Mouse (Mus musculus) adrenal gland, postnatal 25 days (tissue): ENCODE results near the gene Ndufs2. TPM values are rescaled to one million over a fixed set of nuclear protein-coding genes. Genes with fewer than 3 reads are reported as not detected.

Experiments used
- DNase-seq: peaks from one replicate; pipeline ENCODE4 v3.0.0; 2021; ENCODE audit warnings: mixed read lengths
- total RNA-seq: library from RNA; stranded (reverse); gene quantifications from 2 replicates; pipeline ENCODE4 v1.2.3, GENCODE M21; 2021

Ndufs2 gene
- total RNA-seq, 1 experiment from 2014 or later = 565 TPM

- DNase-seq = no peak
These were observed 28.0 kb upstream of the Ndufs2 start for GRCm38 (mm10) chr1:171279012-171279705.

DNA sequence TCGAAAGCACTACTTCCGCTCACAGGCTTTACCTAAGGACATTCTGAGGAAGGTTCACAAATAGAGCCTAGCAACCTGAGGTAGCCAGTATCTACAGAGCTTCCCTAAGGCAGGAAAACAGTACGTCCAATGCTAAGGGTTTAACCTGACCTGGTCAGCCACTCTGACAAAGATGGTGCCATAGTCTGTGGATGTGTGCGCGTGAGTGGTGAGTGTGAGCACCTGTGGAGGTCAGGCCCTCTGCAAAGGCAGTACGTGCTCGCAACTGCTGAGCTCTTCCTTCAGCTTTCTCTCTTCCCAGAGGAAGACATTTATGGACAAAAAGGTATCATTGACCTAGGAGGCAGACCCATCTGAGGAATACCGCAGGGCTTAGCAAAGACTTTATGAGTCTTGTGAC lies 27.2 kb upstream of the Ndufs2 start:
- no peak for DNase-seq

- DNase-seq = no peak
These were observed 26.5 kb upstream of the Ndufs2 start for GRCm38 (mm10) chr1:171277736-171278135.

DNA sequence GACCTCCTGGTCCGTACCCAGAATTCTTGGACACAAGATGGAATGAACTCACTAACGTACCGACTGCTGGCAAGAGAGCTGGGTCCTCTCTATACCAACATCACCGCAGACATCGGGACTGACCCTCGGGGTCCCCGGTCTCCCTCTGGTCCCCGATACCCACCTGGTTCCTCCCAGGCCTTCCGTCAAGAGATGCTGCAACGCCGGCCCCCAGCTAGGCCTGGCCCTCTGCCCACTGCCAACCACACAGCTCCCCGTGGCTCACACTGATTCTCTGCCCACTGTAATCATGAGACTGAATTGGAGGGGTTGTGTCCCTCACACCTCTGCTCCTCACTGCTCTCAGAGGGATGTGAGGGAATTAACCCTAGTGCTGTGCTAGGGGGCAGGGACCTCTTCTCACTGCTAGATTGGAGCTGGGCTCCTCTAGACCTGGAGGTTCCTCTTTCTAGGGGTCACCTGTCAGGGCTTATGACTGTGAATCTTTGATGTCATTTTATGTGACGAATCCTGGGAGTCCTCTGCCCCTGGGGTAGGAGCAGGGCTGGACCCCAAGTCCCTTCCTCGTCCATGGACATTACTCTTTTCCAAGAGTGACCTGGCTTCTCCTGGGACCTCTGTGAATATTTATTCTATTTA lies 25.0 kb upstream of the Ndufs2 start:
- no peak for DNase-seq

DNA sequence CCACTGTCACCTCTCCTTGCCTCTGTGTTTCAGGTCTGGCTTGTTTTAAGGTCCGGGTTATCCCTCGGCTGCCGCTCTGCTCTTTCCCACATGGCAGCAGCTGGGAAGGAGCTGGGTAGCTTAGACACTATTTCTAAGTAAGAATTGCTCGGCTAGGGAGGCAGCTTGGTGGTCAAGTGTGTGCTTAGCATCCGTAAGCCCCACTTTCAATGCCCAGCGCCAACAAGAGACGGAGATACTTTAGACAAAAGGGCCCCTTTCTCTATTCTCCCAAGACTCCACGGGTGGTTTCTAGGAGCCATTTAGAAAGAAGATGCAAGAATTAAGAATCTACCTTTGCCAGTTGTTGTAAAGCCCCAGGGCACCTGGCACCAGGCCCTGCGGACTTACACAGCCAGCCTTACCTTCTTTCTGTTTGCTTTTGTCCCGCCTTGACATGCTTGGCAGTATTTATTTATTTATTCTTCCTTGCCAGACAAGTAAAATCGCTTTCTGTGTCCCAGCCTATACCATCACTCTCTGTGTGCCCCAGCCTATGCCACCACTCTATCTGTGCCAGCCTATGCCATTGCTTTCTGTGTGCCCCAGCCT lies 24.1 kb upstream of the Ndufs2 start:
- no peak for DNase-seq

- no peak for DNase-seq
These were observed 23.0 kb upstream of the Ndufs2 start for GRCm38 (mm10) chr1:171274171-171274570.

- DNase-seq = no peak
These were observed 20.9 kb upstream of the Ndufs2 start for GRCm38 (mm10) chr1:171272086-171272485.

GRCm38 (mm10) chr1:171271622-171272021 lies 20.4 kb upstream of the Ndufs2 start:
- no peak for DNase-seq

GRCm38 (mm10) chr1:171271196-171271595 lies 20.0 kb upstream of the Ndufs2 start:
- DNase-seq = no peak

DNA sequence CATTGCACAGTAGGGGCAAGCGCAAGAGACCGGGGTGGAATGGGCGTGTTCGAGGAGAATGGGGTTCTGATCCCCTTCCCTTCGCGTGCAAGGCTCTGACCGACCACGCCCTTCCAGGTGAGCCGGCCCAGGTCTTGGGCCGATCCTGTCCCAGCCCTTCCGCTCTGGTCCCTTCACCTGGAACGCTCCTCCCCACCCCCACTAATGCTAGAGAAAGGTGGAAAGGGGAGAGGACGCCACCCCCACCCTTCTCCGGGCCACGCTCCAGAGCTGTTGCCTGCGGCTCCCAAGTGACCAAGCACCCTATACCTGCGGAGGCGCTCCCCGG lies 19.3 kb upstream of the Ndufs2 start:
- DNase-seq = no peak

DNA sequence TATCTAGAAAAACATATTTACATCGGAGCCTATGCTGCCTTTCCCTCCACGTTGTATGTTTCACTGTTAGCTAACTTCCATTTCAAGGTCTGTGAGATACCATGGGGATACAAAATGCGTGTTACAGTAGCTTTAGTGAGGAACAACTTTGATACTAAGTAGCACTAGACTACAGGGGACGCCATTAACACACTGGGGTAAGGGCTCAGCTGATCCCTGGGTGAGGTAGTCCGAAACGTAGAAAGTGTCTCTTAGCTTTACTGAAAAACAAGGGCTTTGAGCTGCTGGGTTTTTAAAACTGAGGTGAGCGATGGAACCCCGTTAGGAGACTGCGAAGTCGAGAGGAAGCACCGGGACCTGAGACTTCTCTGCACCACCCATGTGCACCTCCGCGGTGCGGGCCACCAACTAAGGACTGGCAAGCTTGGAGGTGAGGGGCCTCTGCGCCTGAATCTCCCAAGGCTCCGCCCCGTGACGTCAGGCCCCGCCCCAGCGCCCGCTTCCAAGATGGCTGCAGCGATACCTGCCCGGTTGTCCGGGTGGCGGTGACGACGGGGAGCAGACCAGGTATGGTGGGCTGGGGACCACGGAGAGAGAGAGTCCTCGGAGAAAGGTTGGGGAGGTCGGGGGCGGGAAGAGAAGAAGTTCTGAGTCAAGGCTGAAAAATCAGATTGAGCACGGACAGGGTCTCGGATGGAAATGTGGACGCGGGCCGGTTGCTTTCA lies 18.8 kb upstream of the Ndufs2 start, which contains the start of gene B4galt3:
Gene B4galt3 (plus strand): TSS at position 481 of the 725 bp plus-strand sequence.
- DNase-seq = peak; percentile 98

DNA sequence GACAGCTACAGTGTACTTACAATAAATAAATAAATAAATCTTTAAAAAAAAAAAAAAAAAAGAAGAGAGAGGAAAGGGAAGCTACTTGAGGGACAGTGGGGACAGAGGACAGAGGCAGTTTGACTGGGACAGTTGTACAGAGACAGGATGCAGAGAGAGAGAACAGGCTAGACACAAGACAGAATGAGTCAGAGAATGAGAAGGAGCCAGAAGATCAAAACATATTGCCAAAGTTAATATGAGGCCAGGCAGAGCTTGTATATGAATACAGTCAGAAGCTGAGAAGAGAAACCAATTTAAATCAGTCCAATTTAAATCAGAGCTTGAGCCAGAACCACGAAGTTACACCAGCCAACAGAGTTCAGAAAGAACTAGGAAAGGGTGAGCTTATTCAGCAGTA lies 17.2 kb upstream of the Ndufs2 start:
- DNase-seq = no peak

DNA sequence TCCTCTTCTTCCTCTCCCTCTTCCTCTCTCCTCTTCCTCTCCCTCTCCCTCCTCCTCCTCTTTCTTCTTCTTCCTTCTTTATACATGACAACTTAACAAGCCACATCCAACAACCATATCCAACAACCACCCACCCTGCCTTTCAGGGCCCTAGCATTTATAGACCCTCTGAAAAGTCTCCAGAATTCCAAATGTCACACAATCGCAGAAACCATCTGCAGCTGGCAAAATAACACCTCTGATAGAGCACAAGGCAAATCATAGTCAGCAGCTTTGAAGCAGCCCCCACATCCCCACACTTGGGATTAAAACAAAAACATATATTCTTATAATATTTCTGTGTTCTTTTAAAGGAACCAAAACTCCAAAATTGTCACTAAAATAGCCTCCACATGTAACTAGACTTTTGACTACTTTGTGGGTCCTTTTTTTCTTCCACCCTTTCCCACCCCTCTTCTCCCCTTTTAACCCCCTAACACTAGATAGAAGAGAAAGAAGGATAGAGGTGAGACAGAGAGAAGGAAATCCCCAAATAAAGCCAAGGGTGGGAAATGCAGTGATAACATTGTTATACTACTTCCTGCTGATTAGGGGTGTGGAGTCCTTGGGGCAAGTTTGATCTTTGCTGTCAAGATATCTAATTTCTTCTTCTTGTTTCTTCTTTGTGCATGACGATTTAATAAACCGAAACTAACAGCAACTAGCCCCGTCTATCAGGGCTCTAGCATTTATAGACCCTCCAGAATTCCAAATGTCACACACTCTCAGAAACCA lies 15.0 kb upstream of the Ndufs2 start:
- DNase-seq = no peak

- DNase-seq = no peak
These were observed 12.7 kb upstream of the Ndufs2 start for GRCm38 (mm10) chr1:171263666-171264461.

DNA sequence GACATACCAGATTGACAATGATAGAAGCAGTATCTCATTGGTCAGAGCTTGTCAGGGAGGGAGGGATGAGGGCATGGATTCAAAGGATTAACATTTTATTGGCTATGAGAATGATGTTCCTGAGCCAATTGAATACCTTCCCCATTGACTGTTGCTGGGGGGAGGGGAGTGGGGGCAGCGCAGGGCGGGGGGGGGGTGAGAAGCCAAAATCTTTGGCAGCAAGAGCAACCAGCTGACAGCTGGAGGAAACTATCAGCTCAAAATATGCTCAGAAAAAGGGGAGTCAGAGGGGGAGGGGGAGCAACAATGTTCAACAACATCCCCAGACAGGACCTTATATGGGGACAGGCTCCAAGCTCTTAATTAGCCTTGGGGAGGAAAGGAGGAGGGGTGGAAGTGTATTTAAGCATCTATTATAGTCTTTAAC lies 12.0 kb upstream of the Ndufs2 start:
- DNase-seq = no peak

DNA sequence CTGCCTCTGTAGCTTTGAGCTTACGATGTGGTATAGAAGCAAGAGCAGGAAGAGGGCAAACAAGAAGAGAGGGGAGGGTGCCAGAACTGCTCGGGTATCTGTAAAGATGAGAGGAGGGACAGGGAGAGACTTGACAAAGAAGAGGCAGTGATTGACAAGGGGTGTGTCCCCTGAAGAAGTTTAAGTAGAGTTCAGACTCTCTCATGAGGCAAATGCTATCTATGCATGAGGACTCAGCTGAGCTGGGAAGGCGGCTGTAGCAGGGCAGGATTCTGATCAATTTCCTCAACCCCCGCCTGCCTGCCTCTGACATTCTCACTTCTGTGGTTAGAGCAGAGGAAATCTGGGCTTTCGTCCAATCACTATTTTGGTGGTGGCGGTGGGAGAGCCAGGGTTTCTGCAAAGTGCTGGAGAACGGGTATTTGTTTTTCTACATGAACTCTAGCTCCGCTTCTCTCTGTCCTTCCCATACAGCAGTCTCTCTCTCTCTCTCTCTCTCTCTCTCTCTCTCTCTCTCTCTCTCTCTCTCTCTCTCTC lies 11.5 kb upstream of the Ndufs2 start:
- no peak for DNase-seq

GRCm38 (mm10) chr1:171260316-171260715 lies 9.1 kb upstream of the Ndufs2 start:
- DNase-seq = no peak

DNA sequence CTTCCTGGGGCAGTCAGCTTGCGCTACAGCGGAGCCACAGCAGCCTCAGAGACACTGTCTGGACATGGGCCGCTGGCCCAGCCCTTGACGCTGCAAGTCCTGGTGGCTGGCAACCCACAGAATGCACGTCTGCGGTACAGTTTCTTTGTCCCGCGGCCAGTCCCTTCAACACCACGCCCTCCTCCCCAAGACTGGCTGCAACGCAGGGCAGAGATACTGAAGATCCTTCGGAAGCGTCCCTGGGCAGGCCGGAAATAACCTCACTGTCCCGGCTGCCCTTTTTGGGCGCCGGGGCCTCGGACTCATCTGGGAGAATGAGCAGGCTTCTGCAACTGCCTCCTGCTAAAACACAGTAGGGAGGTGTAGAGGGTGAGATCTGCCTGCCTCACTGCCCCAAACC lies 7.7 kb upstream of the Ndufs2 start:
- no peak for DNase-seq

GRCm38 (mm10) chr1:171257781-171258180 lies 6.6 kb upstream of the Ndufs2 start:
- DNase-seq = no peak

- peak; percentile 52 for DNase-seq
These were observed 5.9 kb upstream of the Ndufs2 start for GRCm38 (mm10) chr1:171256937-171257548.
